Mouse (Mus musculus): ENCODE measurements around the gene Fxyd4. TPM values are rescaled to one million over a fixed set of nuclear protein-coding genes. Genes with fewer than 3 reads are reported as not detected.

The Fxyd4 gene
- 1.3 TPM for polyA plus RNA-seq (2014; fragmentation: Illumina TruSeq; extraction: RNeasy Lipid Tissue Mini Kit (QIAGEN cat#74804); ENCODE audit: insufficient read depth, low read depth, low replicate concordance)

GRCm38 (mm10) chr6:117937222-117937932 lies at the start of gene Fxyd4:
TSS of gene Fxyd4 (minus strand) at chr6:117937692.

DNA sequence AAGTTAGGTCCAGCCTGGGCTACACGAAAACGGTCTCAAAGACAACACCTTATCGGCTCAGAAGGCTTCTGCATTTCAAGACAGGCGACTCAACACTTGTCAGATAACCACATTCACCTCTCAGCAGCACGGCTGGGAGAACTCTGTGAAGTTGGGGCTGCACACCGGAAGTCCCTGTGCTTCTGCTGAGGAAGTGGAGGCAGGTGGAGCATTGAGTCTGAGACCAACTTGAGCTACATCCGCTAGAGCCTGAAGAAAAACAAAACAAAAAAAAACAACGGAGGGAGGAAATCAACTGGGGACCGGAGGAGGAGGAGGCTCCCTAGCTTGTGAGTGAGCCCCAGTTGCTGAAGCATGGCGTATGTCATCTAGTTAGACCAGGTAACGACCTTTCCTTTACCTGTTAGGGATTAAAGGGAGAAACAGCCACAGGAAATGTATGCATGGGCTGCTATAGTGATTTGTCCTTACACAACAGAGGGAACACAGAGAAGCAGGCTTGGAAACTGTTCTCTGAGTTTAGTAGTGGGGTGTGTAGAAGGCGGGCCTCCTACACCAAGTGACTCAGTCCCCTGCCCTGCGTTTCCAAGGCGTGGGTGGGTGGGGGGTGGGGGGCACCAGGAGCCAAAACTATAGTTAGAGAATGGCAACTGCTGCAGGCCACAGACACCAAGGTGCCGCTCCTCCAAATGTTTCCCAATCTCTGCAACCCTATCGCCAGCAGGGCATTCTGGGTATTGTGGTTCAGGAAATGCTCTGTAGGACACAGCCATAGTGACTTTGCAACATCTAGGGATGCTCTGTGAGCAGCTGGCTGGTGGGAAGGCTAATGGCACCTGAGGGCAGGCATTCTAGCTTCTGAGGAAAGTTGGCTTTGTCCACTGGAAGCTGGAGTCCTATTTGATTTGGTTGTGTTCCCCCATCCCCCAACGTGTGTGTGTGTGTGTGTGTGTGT lies 37.1 kb downstream of the Fxyd4 start, which contains the start of gene Hnrnpf:
Gene Hnrnpf, plus strand, starts transcription at position 199 of the 955 bp plus-strand sequence.

Other genes starting within 250 kb of the Fxyd4 start
- gene Zfp637, start 96.5 kb downstream of the Fxyd4 start, polyA plus RNA-seq (2014; fragmentation: Illumina TruSeq; extraction: RNeasy Lipid Tissue Mini Kit (QIAGEN cat#74804); ENCODE audit: insufficient read depth, low read depth, low replicate concordance) = 43.1 TPM
- 0.49 TPM for gene Zfp239, start 75.6 kb downstream of the Fxyd4 start, polyA plus RNA-seq (2014; fragmentation: Illumina TruSeq; extraction: RNeasy Lipid Tissue Mini Kit (QIAGEN cat#74804); ENCODE audit: insufficient read depth, low read depth, low replicate concordance)
- gene Hnrnpf, start 37.4 kb downstream of the Fxyd4 start, polyA plus RNA-seq (2014; fragmentation: Illumina TruSeq; extraction: RNeasy Lipid Tissue Mini Kit (QIAGEN cat#74804); ENCODE audit: insufficient read depth, low read depth, low replicate concordance) = 212 TPM
- gene Rasgef1a, start 73.7 kb upstream of the Fxyd4 start, polyA plus RNA-seq (2014; fragmentation: Illumina TruSeq; extraction: RNeasy Lipid Tissue Mini Kit (QIAGEN cat#74804); ENCODE audit: insufficient read depth, low read depth, low replicate concordance) = 31.6 TPM
- 38.7 TPM for gene Csgalnact2, start 201.4 kb upstream of the Fxyd4 start, polyA plus RNA-seq (2014; fragmentation: Illumina TruSeq; extraction: RNeasy Lipid Tissue Mini Kit (QIAGEN cat#74804); ENCODE audit: insufficient read depth, low read depth, low replicate concordance)